Mouse (Mus musculus) embryonic fibroblast, embryonic 13.5 days (primary cell): ENCODE results near the gene Kif1b. TPM values are rescaled to one million over a fixed set of nuclear protein-coding genes. Genes with fewer than 3 reads are reported as not detected.
"Not testable (repeated sequence)": the region's sequence is repeated elsewhere in the genome, so short reads cannot be mapped to it uniquely, and the experiment has no call there.

ENCODE experiments used
- H3K27ac ChIP-seq: 2 replicates; pipeline ENCODE4 v1.5.1; 2012; ENCODE audit warnings: low read length, control low read depth, inconsistent platforms; ENCODE audit not compliant: insufficient read depth
- H3K4me1 ChIP-seq: 2 replicates; pipeline ENCODE4 v1.6.1; 2011; ENCODE audit warnings: low read length; ENCODE audit not compliant: control insufficient read depth, insufficient read depth
- H3K4me3 ChIP-seq: 2 replicates; pipeline ENCODE4 v1.5.1; 2011; ENCODE audit warnings: mild to moderate bottlenecking, control low read depth, low read length; ENCODE audit not compliant: insufficient read depth
- CTCF ChIP-seq: IDR thresholded peaks from 2 replicates; pipeline ENCODE4 v1.5.1; 2011; ENCODE audit warnings: mild to moderate bottlenecking, control low read depth, low read length, moderate library complexity, borderline replicate concordance; ENCODE audit not compliant: insufficient read depth
- POLR2A ChIP-seq: IDR thresholded peaks from 2 replicates; pipeline ENCODE4 v1.6.1; 2011; ENCODE audit warnings: low read depth, mild to moderate bottlenecking, control low read depth, low read length, moderate library complexity
- polyA plus RNA-seq: library from polyadenylated mRNA; stranded (reverse); fragments of >200 nt; gene quantifications from 2 replicates; pipeline ENCODE4 v1.2.4, GENCODE M21; 2011; ENCODE audit warnings: low read depth; ENCODE audit not compliant: missing spikeins, insufficient read length

The Kif1b gene
- polyA plus RNA-seq, 1 experiment, result 79.8 TPM

DNA sequence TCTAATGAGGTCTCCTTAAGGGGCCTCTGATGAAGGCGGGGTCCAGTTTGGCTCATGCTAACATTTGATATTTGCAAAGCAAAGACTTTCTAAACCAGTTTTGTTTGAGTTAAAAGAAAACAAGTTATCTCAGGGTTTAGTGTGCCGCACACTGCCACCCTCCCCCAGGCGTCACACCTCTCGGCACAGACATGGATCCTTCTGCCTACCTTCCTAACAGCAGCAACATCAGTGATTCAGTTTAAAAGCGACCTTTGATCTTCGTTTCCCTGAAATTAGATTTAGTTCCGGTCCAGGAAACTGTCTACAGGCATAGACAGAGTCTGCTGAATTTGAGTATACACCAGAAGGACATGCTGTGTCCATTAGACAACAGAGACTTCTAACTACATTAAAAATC, 129.2 kb downstream of the Kif1b start:
- Histone ChIP-seq H3K4me3 (no peak overlapping the region), H3K27ac (no peak overlapping the region), H3K4me1 (no peaks in the 10 kb centered on the region)
- TF ChIP-seq CTCF (no peak), POLR2A (no peak)

DNA sequence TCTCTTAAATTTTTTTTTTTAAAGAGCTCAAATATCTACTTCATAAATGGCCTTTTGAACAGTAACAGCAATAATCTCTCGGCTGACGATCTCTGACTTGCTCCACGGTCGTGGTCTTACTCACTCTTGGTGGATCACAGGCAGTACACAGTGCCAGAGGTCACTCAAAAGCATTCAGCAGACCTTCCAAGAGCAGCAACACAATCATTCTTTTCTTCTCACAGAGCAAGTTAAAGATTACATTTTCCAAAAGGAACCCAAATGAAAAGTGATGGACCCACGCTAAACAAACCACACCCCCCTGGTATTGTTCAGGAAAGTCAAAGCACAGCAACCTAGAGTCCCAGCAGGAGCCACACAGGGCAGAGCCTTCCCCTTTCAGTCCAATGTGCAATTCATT, 130.4 kb downstream of the Kif1b start:
- TF ChIP-seq POLR2A (no peak), CTCF (no peak)
- H3K27ac ChIP-seq, result no peak overlapping the region

DNA sequence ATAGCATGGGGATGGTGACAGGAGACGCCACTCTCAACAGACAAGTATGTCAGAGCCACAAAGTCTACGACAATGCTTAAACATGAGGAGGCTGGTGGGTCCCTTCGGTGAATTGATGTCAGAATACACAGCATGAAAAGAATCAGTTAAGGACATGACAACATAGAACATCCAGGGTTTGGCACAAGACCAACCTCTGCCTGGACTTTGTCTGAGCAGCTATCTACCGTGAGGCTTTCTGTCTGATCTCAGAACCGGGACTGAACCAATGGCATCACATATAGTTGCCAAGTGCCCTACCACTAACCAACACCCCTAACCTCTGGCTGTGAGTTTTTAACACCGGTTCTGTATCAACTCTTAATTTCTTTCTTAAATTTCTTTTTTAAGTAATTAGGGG, 130.8 kb downstream of the Kif1b start:
- TF ChIP-seq CTCF (no peak), POLR2A (no peak)
- no peak overlapping the region for H3K4me3 ChIP-seq
- H3K27ac ChIP-seq, result no peak overlapping the region

More for the DNA sequence above, 130.4 kb downstream of the Kif1b start:
- no peak overlapping the region for H3K4me3 ChIP-seq
- peaks cover 6% of the 10 kb centered on the region for H3K4me1 ChIP-seq

DNA sequence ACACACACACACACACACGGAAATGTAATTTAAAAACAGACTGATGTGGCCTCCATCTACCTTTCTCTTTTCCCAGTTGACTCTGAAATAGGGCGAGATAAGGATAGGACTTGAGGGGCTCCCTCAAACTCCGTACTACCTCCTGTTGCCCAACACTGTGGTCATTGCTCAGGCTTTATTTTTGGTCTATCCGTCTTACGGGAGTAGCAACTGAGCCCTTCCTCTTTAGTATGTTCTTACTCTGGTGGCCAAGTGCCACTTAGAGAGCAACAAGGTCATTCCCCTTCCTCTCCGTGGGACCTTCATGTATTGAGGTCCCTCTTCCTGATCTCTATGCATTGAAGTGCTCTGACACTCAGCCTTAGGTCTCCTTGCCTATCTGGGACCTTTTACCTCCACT, 133.8 kb downstream of the Kif1b start:
- H3K4me3 ChIP-seq, result no peak overlapping the region
- no peak for TF ChIP-seq CTCF
- peaks cover 6% of the 10 kb centered on the region for H3K4me1 ChIP-seq
- no peak overlapping the region for H3K27ac ChIP-seq

More for the DNA sequence above, 130.8 kb downstream of the Kif1b start:
- peaks cover 6% of the 10 kb centered on the region for H3K4me1 ChIP-seq

DNA sequence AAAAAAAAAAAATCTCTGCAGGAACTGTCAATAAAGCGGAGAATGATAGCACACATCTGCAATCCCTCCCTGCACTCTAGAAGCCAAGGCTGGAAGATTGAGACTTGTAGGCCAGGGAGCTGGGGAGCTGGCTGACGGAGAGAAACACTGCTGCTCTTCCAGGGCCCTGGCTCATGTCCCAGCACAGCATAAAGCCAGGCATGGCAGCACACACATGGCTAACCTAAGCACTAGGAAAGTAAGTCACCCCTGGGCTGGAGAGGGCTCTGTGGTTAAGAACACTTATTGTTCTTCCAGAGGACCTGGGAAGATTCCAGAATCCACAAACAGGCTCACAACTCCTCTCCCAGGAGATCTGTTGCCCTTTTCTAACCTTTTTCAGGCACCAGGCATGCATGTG, 134.8 kb downstream of the Kif1b start:
- no peak overlapping the region for H3K4me3 ChIP-seq
- H3K4me1 ChIP-seq, result peaks cover 6% of the 10 kb centered on the region
- peak overlapping the region; percentile 96 for H3K27ac ChIP-seq
- TF ChIP-seq CTCF (no peak), POLR2A (no peak)

DNA sequence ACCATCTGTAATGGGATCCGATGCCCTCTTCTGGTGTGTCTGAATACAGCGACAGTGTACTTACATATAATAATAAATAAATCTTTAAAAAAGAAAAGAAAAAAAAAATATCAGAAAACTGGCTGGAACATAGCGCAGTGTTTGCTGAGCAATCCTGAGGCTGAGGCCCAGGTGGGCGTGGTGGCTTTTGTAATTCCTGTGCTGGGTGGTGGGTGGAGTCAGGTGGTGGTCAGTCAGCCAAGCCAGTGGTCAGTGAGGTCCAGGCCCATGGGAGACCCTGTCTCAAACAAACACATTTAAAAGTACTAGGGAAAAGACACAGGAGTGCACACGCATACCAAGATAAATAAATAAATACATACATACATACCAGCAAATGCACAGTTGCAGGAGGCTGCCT, 135.4 kb downstream of the Kif1b start:
- peak overlapping the region; percentile 96 for H3K27ac ChIP-seq

DNA sequence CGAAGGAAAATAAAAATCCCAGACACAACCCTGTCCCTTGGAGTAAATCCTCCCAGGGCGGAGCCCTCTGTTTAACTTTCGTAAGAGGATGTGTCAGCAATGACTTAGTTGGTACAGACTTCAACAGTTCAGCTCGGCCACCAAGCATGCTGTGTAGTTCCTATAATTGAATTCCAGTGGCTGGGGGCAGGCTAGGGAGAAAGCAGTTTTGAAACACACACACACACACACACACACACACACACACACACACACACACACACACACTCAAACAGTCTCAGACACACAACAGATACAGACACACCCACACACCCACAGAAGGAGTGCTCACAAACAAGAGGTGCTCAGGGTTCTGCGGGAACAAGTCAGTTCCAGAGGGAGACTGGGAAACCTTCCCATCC, 135.9 kb downstream of the Kif1b start:
- H3K27ac ChIP-seq, result peak overlapping the region; percentile 96

More for the DNA sequence above, 135.4 kb downstream of the Kif1b start:
- Histone ChIP-seq H3K4me3 (no peak overlapping the region), H3K4me1 (peaks cover 6% of the 10 kb centered on the region)
- TF ChIP-seq POLR2A, result no peak

DNA sequence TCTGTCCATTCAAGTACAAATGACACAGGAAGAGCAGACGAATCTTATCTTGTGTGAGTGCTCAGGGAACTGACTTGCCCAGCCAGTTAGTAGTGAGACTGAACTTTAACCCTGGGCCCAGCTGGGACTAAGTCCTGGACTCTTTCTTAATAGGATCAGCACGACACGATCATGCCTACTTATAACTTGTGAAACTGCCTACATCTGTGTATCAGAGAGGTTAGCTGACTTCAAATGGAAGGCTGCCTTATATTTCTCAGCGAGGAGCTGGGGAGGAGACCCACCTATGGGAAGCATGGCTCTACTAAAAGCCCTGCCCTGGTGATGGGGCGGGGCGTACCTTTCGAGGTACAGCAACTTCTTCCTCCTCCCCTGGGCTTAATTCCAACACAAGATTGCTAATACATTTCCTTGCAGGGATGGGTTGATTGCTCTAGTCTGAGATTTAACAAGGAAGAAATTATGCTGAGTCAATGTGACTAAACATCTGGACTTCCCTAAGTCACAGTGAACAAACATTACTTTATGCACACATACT, 137.0 kb downstream of the Kif1b start:
- peaks cover 6% of the 10 kb centered on the region for H3K4me1 ChIP-seq
- TF ChIP-seq CTCF, result no peak
- TF ChIP-seq POLR2A, result no peak
- peak overlapping the region; percentile 93 for H3K27ac ChIP-seq

More for the DNA sequence above, 135.9 kb downstream of the Kif1b start:
- H3K4me3 ChIP-seq, result no peak overlapping the region
- peaks cover 6% of the 10 kb centered on the region for H3K4me1 ChIP-seq
- TF ChIP-seq POLR2A (no peak), CTCF (no peak)

DNA sequence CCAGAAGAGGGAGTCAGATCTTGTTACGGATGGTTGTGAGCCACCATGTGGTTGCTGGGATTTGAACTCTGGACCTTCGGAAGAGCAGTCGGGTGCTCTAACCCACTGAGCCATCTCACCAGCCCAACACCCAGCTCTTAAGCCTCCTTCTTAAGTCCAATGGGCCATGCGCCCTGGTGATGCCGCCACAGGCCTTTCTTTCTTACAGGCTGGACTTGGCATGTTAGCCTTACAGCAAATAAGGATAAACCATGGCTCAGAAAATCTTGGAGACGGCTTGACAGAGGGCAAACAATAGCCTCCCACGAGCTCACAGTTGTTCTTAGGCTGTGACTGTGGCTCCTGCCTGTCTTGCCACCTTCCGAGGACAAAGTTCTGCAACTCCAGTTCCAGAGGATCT, 137.6 kb downstream of the Kif1b start:
- peak overlapping the region; percentile 93 for H3K27ac ChIP-seq
- H3K4me1 ChIP-seq, H3K4me3 ChIP-seq: not testable (repeated sequence)

More for the DNA sequence above, 137.0 kb downstream of the Kif1b start:
- no peak overlapping the region for H3K4me3 ChIP-seq

DNA sequence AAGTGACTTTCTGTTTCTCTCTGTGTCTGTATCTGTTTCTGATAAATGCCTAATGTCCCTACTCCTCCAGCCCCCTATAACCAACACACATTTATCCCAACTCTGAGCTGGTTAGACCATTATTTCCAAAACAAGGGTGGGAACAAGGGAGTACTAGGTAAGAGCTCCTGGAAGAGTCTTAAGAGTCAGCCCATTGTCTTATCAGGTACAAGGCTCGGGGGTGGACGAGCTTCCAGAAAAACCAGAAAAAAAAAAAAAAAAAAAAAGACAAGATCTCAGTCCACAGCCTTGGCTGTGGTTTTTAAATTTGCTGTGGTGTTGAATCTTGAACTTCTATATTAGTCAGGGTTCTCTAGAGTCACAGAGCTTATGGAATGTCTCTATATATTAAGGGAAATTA, 139.5 kb downstream of the Kif1b start:
- TF ChIP-seq CTCF, result no peak
- TF ChIP-seq POLR2A, result no peak
- peaks cover 4% of the 10 kb centered on the region for H3K4me1 ChIP-seq

DNA sequence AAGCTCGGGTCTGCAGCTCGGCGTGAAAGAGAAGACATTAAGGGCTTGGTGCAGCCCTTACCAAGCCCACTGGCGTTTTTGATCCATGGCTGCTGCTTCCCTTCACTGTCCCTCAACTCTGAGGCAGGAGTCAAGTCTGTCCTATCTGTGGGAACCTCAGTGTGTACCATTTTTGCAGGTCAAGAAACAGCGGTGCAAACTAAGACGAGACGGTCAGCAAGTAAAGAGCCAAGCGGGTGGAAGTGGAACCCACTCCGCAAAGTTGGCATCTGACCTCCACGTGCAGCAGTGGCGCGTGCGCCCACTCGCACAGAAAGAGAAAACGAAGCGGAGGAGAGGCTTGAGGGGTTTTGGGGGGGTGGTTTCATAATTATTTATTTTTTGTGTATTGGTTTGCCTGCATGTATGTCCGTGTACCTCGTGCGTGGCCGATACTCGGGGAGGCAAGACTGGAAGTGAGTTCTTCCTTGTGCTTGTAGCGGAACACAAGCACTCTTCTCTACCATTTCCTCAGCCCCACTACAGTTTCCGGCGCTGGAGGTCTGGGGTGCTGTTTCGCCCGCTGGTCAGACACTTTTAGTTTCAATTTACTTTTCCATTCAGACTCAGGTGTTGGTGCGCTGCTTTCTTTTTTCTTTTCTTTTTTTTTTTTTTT, 140.4 kb downstream of the Kif1b start:
- Histone ChIP-seq H3K4me1 (no peaks in the 10 kb centered on the region; the same call in 1 of the 2 replicates), H3K4me3 (peak overlapping the region; percentile 84), H3K27ac (peak overlapping the region; percentile 75)
- TF ChIP-seq CTCF (no peak), POLR2A (no peak; the same call in 1 of the 2 replicates)

More for the DNA sequence above, 139.5 kb downstream of the Kif1b start:
- Histone ChIP-seq H3K27ac (no peak overlapping the region), H3K4me3 (no peak overlapping the region)
